Mouse (Mus musculus): Measurements from ENCODE around the gene Zgpat.

DNA sequence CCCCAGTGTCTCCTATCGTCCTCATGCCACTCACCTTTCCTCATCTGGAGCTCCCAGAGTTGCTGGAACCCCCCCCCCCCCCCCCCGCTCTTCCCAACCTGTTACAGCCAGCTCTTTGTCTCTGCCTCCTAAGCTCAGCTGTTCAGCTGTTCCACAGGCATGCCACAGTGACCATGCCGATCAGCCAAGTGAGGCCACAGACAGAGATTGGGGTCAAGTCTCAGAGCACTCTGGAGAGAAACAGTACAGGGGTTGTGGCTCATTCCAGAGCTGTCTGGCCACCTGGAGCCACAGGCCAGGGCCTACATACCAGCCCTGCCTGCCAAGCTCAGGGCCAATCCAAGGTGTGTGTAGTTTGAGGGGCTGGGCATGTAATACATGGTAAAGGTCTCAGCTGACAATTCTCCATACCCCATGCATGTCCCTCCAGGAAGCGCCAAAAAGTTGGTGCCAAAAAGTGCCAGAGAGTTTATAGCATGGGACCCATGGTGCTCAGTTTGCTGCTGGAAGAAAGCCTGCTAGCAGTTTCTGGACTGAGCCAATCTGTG lies 22.0 kb downstream of the Zgpat start:
- no peak for TF ChIP-seq CTCF (IDR thresholded peaks at IDR 0.05; ENCODE audit: control insufficient read depth, insufficient read depth, low read length)
- TF ChIP-seq POLR2A (IDR thresholded peaks at IDR 0.05; ENCODE audit: borderline replicate concordance, control insufficient read depth, low read depth, low read length), result no peak

Measured in bone marrow, adult 2 months (tissue).